Mouse (Mus musculus) stomach, postnatal 0 days (tissue): ENCODE measurements at regions not wholly inside any gene's neighbourhood (a gene's known extent, or its start where the extent isn't known, plus 50 kb on each side); places are given as distances from the start of the nearest gene placed in this dataset.

Experiments used
- CTCF ChIP-seq: IDR thresholded peaks from 2 replicates; pipeline ENCODE4 v1.5.1; 2016; ENCODE audit warnings: antibody characterized with exemption, low read depth, mild to moderate bottlenecking, moderate library complexity
- EP300 ChIP-seq: optimal IDR thresholded peaks from 2 replicates; pipeline ENCODE3; 2016; ENCODE audit warnings: antibody characterized with exemption

DNA sequence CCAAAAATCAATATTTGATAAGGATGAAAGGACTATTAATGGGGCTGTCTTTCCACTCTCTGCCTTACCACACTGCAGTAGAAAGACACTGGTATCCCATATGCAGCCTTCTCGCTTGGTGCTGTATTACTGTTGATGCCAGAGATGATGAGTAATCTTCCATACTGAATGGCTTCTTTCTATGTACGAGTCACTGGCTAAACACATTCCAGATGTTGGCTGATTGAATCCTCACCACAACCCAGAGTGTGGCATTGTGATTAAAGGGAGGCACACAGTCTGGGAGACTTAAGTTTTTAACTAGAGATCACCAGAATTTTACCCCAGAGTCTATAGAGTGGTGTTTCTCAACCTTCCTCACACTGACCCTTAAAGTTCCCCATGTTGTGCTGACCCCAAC, 84.9 kb upstream of the Ank start:
- TF ChIP-seq CTCF (no peak), EP300 (no peak)
